Mouse (Mus musculus): ENCODE measurements around the gene Arhgef15. TPM values are rescaled to one million over a fixed set of nuclear protein-coding genes. Genes with fewer than 3 reads are reported as not detected.
A peak's percentile ranks its signal among the peaks of the same experiment; 100 is the strongest.
"Not testable (repeated sequence)": the region's sequence is repeated elsewhere in the genome, so short reads cannot be mapped to it uniquely, and the experiment has no call there.

Arhgef15 gene
- polyA plus RNA-seq, 1 experiment from 2014 or later, result 5.6 TPM

DNA sequence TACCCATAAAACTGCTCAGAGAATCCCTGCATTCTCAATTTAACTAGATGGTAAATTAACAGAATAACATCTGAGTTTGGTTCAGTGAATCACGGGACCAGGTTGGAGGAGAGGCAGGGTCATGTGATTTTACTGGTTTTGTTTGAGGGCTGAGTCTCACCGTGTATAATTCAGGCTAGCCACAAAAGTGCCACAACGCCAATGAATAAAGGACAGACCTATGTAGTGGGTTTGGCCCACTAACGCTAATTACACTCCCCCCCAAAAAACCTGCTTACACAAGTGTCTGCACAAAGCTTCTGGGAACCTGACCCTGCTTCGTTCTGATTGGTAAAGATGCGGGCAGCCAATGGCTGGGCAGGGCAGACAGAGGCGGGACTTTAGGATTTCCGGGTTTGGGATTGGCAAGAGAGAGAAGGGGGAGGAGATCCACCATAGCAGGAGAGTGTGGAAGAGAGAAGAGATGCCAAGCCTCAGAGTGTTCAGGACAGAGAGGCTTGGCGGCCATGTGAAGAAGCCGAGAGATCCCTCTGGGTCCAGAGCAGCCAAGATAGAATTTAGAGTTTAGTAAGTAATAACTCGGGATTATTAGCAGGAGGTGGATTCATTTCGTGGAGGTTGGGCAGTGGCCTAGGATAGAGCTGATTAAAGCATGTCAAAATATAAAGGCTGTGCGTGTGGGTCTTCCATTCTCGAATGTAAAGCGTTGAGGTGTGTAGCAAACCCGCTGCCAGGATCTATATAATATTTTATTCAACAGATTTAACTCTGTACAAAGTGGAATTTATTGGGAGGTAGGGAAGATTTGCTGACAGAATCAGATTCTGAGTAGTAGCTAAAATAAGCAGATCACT is 17.6 kb downstream of the Arhgef15 start:
- peaks cover 6% of the 10 kb centered on the region for H3K4me1 ChIP-seq
- H3K9me3 ChIP-seq, result no peaks in the 10 kb centered on the region
- peak; percentile 100 for ATAC-seq (ENCODE audit: low FRiP score)
- WGBS, result 2% methylated on average over 16 of the region's 16 CpGs
- peak overlapping the region; percentile 62 for H3K9ac ChIP-seq
- H3K27ac ChIP-seq, result peak overlapping the region; percentile 84
- H3K4me2 ChIP-seq, result peak overlapping the region; percentile 57
- no peaks in the 10 kb centered on the region for H3K36me3 ChIP-seq (replicated peaks)
- peak overlapping the region; percentile 48 for H3K4me3 ChIP-seq (replicated peaks)
- no peaks in the 10 kb centered on the region for H3K27me3 ChIP-seq

DNA sequence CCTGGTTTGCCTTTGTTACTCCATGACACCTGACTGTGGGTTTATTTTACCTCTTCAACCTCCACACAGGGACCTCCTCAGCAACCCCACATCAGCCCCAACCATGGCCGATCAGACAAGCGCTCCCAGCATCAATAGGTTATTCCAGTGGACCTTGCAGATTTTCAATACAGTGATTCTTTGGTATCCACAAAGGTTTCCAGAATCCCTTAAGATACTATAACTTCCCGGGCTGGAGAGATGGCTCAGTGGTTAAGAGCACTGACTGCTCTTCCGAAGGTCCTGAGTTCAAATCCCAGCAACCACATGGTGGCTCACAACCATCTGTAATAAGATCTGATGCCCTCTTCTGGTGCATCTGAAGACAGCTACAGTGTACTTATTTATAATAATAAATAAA is 20.3 kb downstream of the Arhgef15 start:
- H3K4me2 ChIP-seq; H3K4me3 ChIP-seq (replicated peaks); H3K9ac ChIP-seq; ATAC-seq (ENCODE audit: low FRiP score); H3K27me3 ChIP-seq; H3K4me1 ChIP-seq; H3K27ac ChIP-seq; H3K9me3 ChIP-seq; H3K36me3 ChIP-seq (replicated peaks): not testable (repeated sequence)
- 93% methylated on average over 4 of the region's 4 CpGs for WGBS

DNA sequence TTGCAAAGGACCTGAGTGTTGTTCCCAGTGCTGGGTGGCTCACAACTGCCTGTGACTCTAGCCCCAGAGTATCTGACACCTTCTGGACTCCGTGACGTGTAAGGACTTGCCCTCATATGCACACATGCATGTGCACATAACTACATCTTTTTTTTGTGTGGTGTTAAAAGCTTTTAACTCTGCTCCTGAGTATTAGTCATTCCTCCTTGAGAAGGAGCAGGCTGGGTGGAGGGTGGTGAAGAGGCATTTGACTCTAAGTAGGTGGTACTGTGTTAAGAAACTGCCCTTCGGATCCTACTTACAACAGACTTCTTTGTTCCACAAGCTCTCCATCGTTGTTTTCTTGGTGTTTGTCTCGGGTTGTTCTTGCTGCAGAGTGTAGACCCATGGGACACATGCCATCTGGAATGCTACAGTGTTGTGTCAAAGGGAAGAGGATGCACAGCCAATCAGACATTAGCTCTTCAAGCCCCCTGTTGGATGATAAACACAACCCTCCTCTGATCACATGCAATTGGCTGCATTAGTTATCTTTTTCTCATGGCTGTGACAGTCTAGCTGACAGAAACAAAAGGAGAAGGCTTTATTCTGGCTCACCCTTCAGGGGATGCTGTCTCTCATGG is 23.3 kb downstream of the Arhgef15 start:
- no peaks in the 10 kb centered on the region for H3K36me3 ChIP-seq (replicated peaks)

GRCm38 (mm10) chr11:68929947-68930346 is 27.3 kb downstream of the Arhgef15 start:
- Histone ChIP-seq H3K9me3 (no peaks in the 10 kb centered on the region), H3K4me3 (replicated peaks) (no peak overlapping the region), H3K4me1 (no peaks in the 10 kb centered on the region), H3K36me3 (replicated peaks) (no peaks in the 10 kb centered on the region), H3K27me3 (no peaks in the 10 kb centered on the region), H3K27ac (no peak overlapping the region), H3K9ac (no peak overlapping the region), H3K4me2 (no peak overlapping the region)
- ATAC-seq (ENCODE audit: low FRiP score), result no peak
- WGBS, result 89% methylated on average over 6 of the region's 6 CpGs

More for the DNA sequence above, 23.3 kb downstream of the Arhgef15 start:
- Histone ChIP-seq H3K9ac (no peak overlapping the region), H3K4me1 (no peaks in the 10 kb centered on the region), H3K4me2 (no peak overlapping the region), H3K27me3 (no peaks in the 10 kb centered on the region), H3K27ac (peak overlapping the region; percentile 31; the same call in 1 of the 2 replicates), H3K9me3 (no peaks in the 10 kb centered on the region), H3K4me3 (replicated peaks) (no peak overlapping the region)
- WGBS, result 73% methylated on average over 5 of the region's 5 CpGs
- ATAC-seq (ENCODE audit: low FRiP score), result no peak

GRCm38 (mm10) chr11:68926981-68927380 is 30.3 kb downstream of the Arhgef15 start, which contains the start of gene Odf4:
Gene Odf4, minus strand, starts transcription at chr11:68927081.
- Histone ChIP-seq H3K27me3 (0 out of 2 replicates have a peak, but pooled peaks cover under 1% of the 10 kb centered on the region), H3K4me3 (replicated peaks) (no peak within 1 kb of the TSS), H3K36me3 (replicated peaks) (no peaks in the 10 kb centered on the region), H3K9ac (no peak within 1 kb of the TSS), H3K4me2 (no peak within 1 kb of the TSS), H3K9me3 (no peaks in the 10 kb centered on the region), H3K4me1 (0 out of 2 replicates have a peak, but pooled peaks cover 4% of the 10 kb centered on the region), H3K27ac (no peak within 1 kb of the TSS)
- WGBS, result 71% methylated on average over 3 of the region's 3 CpGs
- no peak for ATAC-seq (ENCODE audit: low FRiP score)

DNA sequence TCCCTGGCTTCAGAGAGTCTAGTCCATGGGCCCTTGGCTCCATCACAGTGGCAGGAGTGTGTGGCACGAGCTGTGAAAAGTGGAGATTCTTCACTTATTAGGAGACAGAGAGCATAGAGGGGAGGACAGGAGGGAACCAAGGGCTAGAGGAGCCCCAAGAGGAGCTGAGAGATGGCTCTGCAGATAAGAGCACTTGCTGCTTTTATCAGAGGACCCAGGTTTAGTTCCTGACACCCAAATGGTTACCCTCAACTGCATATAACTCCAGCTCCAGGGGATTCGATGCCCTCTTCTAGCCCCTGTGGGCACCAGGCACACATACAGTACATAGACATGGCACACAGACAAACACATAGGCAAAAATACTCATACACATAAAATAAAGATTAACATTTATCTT is 32.5 kb downstream of the Arhgef15 start:
- H3K27me3 ChIP-seq, result 0 out of 2 replicates have a peak, but pooled peaks cover 3% of the 10 kb centered on the region
- WGBS, result 93% methylated on average over 2 of the region's 2 CpGs
- H3K9ac ChIP-seq, result no peak overlapping the region
- no peak for ATAC-seq (ENCODE audit: low FRiP score)
- H3K9me3 ChIP-seq, result no peaks in the 10 kb centered on the region
- H3K36me3 ChIP-seq (replicated peaks), result no peaks in the 10 kb centered on the region
- H3K4me1 ChIP-seq, result 0 out of 2 replicates have a peak, but pooled peaks cover 4% of the 10 kb centered on the region
- H3K27ac ChIP-seq, result no peak overlapping the region
- H3K4me3 ChIP-seq (replicated peaks), result no peak overlapping the region
- no peak overlapping the region for H3K4me2 ChIP-seq

DNA sequence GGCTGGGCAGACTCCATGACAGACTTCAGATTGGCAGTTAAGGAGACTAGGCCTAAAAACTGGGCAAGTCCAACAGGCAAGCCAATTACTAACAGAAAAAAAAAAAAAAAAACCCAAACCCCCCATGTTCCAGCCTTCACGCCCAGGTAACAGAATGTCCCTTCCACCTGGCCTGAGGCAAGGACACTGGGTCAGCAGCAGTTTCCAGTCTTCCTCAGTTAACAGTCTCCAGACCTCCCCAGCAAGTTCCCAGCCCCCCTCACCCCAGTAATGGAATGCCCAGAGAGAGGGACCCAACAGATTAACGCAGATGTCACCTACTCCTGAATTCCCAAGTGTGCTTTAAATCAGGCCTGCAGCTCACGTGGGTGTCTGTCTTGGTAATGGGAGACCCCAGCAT is 34.1 kb downstream of the Arhgef15 start:
- Histone ChIP-seq H3K4me1 (0 out of 2 replicates have a peak, but pooled peaks cover 4% of the 10 kb centered on the region), H3K4me3 (replicated peaks) (no peak overlapping the region), H3K4me2 (no peak overlapping the region), H3K36me3 (replicated peaks) (no peaks in the 10 kb centered on the region), H3K9ac (no peak overlapping the region), H3K27ac (no peak overlapping the region), H3K27me3 (0 out of 2 replicates have a peak, but pooled peaks cover 3% of the 10 kb centered on the region), H3K9me3 (no peaks in the 10 kb centered on the region)
- 67% methylated on average over 3 of the region's 3 CpGs for WGBS
- ATAC-seq (ENCODE audit: low FRiP score), result no peak

DNA sequence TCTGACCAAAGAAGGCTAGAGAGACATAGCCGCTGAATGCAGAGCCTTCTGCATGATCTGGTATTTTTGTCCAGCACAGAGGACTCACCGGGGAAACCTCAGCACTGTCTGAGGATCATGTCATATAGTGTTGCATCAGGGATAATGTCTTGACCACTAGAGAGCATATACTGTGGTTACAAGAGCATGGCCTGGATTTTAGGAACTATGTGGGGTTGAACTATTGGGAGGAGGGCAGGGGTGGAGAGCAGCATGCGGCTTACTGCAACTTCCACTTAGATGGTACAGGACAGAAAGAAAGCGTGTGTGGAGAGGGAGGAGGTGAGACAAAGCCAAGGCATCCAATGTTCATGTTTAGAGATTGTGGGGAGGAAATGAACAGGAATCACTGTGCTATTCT is 42.7 kb downstream of the Arhgef15 start:
- no peaks in the 10 kb centered on the region for H3K4me1 ChIP-seq
- H3K4me3 ChIP-seq (replicated peaks), result no peak overlapping the region
- H3K9me3 ChIP-seq, result no peaks in the 10 kb centered on the region
- no peaks in the 10 kb centered on the region for H3K36me3 ChIP-seq (replicated peaks)
- H3K27ac ChIP-seq, result no peak overlapping the region
- H3K4me2 ChIP-seq, result no peak overlapping the region
- H3K9ac ChIP-seq, result no peak overlapping the region
- ATAC-seq (ENCODE audit: low FRiP score), result no peak
- 97% methylated on average over 4 of the region's 4 CpGs for WGBS
- no peaks in the 10 kb centered on the region for H3K27me3 ChIP-seq

GRCm38 (mm10) chr11:68911531-68912177 is 45.6 kb downstream of the Arhgef15 start:
- H3K9me3 ChIP-seq, result no peaks in the 10 kb centered on the region
- 62% methylated on average over 14 of the region's 14 CpGs for WGBS
- H3K4me3 ChIP-seq (replicated peaks), result no peak overlapping the region
- peaks cover 8% of the 10 kb centered on the region for H3K36me3 ChIP-seq (replicated peaks)
- H3K27ac ChIP-seq, result no peak overlapping the region
- H3K27me3 ChIP-seq, result no peaks in the 10 kb centered on the region
- ATAC-seq (ENCODE audit: low FRiP score), result no peak
- H3K4me1 ChIP-seq, result no peaks in the 10 kb centered on the region
- no peak overlapping the region for H3K9ac ChIP-seq
- H3K4me2 ChIP-seq, result no peak overlapping the region

DNA sequence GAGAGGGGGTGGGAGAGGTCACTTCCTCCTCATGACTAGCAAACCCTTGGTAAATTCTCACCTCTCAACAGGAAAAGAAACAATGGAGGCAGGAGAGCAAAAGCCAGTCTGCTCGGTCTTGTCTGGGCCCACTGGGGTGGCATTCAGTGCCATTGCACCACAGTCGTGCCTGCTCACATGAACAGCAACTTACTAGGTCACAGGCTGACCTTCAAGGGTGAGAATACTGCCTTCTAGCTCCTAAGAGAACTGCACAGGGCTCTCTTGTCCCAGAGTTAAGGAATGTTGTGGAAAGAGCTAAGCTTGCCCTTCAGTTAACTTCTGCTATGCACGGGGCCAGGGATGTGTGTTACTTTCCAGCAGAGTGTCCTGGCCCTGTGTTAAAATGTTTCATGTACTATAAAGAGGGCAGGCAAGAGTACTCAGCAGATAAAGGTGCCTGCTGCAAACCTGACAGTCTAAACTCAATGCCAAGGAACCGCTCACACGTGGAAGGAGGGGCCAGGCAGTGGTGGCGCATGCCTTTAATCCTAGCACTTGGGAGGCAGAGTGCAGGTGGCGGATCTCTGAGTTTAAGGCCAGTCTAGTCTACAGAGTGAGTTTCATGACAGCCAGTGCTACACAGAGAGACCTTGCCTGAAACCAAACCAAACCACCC is 48.3 kb downstream of the Arhgef15 start:
- WGBS, result 48% methylated on average over 7 of the region's 7 CpGs
- no peak for ATAC-seq (ENCODE audit: low FRiP score)

GRCm38 (mm10) chr11:68907251-68907650 is 50.0 kb downstream of the Arhgef15 start:
- Histone ChIP-seq H3K9ac (no peak overlapping the region), H3K4me1 (peaks cover 8% of the 10 kb centered on the region), H3K27ac (no peak overlapping the region), H3K27me3 (no peaks in the 10 kb centered on the region), H3K4me2 (no peak overlapping the region), H3K36me3 (replicated peaks) (peaks cover 47% of the 10 kb centered on the region), H3K4me3 (replicated peaks) (no peak overlapping the region), H3K9me3 (no peaks in the 10 kb centered on the region)
- WGBS, result 78% methylated on average over 3 of the region's 3 CpGs
- ATAC-seq (ENCODE audit: low FRiP score), result no peak

More for the DNA sequence above, 48.3 kb downstream of the Arhgef15 start:
- Histone ChIP-seq H3K4me2 (no peak overlapping the region), H3K36me3 (replicated peaks) (peaks cover 34% of the 10 kb centered on the region), H3K27me3 (no peaks in the 10 kb centered on the region), H3K9me3 (no peaks in the 10 kb centered on the region), H3K4me3 (replicated peaks) (no peak overlapping the region), H3K4me1 (no peaks in the 10 kb centered on the region), H3K27ac (no peak overlapping the region), H3K9ac (no peak overlapping the region)

GRCm38 (mm10) chr11:68906461-68906790 is 50.9 kb downstream of the Arhgef15 start:
- no peaks in the 10 kb centered on the region for H3K27me3 ChIP-seq
- H3K4me2 ChIP-seq, result no peak overlapping the region
- 81% methylated on average over 4 of the region's 4 CpGs for WGBS
- ATAC-seq (ENCODE audit: low FRiP score), result no peak
- peaks cover 47% of the 10 kb centered on the region for H3K36me3 ChIP-seq (replicated peaks)
- H3K27ac ChIP-seq, result no peak overlapping the region
- peaks cover 8% of the 10 kb centered on the region for H3K4me1 ChIP-seq
- no peak overlapping the region for H3K9ac ChIP-seq
- no peak overlapping the region for H3K4me3 ChIP-seq (replicated peaks)
- no peaks in the 10 kb centered on the region for H3K9me3 ChIP-seq
